Mouse (Mus musculus) testis, postnatal 14 days (tissue): ENCODE measurements around the gene Plekhh3.
"Not testable (repeated sequence)": the region's sequence is repeated elsewhere in the genome, so short reads cannot be mapped to it uniquely, and the experiment has no call there.

Experiments used
- DNase-seq: peaks from one replicate; pipeline ENCODE4 v3.0.0; 2021; ENCODE audit warnings: low spot score

Plekhh3 gene

GRCm38 (mm10) chr11:101170354-101170810 is 769 bp downstream of the Plekhh3 start, which contains the start of gene Cntnap1:
Gene Cntnap1 (plus strand): TSS chr11:101170523.
- peak; percentile 54 for DNase-seq

DNA sequence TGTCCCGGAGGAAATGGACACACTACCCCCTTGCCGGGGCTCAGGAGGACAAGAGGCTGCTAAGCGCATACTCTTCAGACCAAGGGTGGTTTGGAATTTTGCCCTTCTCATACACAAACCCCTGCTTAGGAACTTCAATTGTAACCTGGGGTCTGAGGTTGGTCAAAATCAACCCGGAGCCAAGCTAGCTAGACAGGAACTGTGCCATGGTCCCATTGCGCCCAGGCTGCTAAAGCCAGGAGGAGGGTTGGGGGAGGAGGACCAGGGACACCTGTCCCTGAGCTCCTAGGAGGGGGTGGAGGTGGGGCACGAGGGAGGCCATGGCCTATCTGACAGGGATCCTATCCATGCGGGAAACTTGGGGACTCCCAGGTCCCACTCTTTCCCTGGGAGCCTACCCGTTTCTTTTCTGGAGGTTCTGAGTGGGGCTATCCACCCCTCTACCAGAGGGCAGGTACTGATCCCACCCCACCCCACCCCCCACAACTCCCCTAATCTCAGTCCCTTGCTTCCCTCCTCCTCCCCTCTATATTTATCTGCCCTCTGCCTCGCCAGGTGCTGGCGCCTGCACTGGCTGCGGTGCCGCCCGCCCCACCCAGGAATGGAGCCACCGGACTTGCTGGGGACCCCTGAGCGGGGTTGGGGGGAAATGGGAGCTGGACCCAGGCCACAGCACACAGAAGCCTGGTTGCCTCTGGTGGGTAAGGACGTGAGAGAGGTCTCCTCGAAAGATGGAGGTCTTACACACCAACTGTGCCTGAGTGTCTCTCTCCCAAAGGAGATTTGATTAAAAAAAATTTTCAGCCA is 1.6 kb downstream of the Plekhh3 start:
- no peak for DNase-seq

GRCm38 (mm10) chr11:101168301-101168980 is 2.7 kb downstream of the Plekhh3 start:
- no peak for DNase-seq

- no peak for DNase-seq
Measured at GRCm38 (mm10) chr11:101167963-101168300, 3.2 kb downstream of the Plekhh3 start.

GRCm38 (mm10) chr11:101167211-101167962 is 3.8 kb downstream of the Plekhh3 start:
- DNase-seq = no peak

DNA sequence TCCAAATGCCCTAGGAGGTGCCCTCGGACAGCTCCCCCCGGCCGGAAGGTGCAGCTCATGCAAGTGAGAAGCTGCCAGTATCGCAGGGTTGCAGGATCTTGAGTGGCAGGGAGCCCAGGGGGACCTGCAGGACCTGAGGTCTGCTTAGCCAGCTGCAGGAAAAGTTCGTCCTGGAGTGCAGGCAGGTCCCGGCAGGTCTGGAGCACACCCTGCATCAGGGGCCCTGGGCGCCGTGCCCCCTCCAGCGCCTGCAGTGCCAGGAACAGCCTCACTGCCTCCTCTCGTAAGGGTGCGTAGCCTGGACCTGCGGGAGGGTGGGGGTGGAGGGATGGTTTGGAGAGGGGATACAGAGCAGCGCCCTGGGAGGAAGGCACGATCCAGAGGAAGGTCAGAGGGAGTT is 4.8 kb downstream of the Plekhh3 start:
- DNase-seq = no peak

GRCm38 (mm10) chr11:101164677-101165580 is 6.2 kb downstream of the Plekhh3 start:
- DNase-seq = no peak

DNA sequence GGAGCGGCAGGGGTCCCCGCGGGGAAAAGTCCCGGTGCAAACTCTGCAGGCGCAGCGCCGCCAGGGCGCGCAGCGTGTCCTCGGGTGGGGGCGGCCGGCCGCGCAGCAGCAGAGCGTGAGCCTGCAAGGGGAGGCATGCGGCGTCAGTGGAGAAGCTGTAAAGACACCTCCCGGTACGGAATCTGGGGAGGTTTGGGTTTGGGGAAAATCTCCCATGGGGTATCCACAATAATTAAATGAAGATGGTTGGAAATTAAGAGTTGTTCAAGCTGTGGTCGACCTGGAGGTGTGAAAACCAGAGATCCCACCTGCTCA is 6.8 kb downstream of the Plekhh3 start:
- DNase-seq = no peak

GRCm38 (mm10) chr11:101163476-101164350 is 7.4 kb downstream of the Plekhh3 start:
- DNase-seq = no peak

DNA sequence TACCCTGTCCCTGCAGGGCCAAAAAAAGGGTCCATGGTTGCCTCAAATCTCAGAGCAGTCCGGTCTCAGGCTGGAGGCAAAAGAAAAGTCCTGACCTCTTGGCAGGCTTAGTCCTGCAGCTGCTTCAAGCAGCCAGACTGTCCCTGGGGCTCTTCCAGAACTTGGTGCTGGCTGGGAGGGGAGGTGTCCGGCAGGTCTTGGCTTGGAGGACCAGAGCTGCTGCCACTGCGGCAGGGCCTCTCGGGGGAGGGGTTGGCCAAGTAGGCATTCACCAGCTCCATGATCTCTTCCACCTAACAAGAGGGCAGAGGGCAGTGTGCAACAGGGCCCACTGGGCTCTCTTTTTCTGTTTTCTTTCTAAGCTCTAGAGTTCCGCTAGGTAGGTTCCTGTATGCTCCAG is 8.4 kb downstream of the Plekhh3 start:
- peak; percentile 73 for DNase-seq

- DNase-seq = no peak
Measured at GRCm38 (mm10) chr11:101162301-101162700, 8.8 kb downstream of the Plekhh3 start.

DNA sequence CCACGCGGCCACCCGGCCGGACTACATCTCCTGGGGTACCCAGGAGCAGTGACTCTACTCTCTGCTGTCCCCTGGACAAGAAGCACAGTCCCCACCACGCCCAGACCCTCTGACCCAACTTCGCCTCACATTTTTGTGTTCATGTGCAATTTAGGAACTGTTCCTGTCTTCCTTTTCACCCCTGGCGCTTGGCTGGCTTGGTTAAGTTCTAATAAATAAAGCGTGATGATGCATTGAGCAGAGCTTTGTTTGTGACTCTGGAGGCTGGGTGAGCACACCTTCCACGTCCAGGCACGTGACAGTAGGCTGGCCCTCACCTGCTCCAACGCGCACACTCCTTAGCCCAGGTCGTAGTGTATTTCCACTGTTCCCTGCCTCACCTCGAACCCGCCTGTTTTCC is 9.6 kb downstream of the Plekhh3 start:
- DNase-seq = no peak

DNA sequence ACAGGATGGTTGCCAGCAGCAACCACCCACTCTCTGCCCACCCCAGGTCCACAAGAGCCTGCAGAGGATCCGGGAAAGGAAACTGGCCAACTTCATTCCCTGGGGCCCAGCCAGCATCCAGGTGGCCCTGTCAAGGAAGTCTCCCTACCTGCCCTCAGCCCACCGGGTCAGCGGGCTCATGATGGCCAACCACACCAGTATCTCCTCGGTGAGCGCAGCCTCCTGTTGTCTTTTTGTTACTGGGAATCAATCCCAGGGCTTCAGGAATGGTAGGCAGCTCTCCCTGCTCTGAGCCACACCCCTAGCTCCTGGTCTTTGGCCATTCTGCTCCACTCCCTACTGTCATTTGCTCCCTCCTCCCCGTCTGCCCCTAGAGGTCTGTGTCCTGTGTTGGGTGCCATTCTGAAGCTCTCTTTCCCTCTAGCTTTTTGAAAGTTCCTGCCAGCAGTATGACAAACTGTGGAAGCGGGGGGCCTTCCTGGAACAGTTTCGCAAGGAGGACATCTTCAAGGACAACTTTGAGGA is 10.1 kb downstream of the Plekhh3 start:
- DNase-seq = not testable (repeated sequence)

DNA sequence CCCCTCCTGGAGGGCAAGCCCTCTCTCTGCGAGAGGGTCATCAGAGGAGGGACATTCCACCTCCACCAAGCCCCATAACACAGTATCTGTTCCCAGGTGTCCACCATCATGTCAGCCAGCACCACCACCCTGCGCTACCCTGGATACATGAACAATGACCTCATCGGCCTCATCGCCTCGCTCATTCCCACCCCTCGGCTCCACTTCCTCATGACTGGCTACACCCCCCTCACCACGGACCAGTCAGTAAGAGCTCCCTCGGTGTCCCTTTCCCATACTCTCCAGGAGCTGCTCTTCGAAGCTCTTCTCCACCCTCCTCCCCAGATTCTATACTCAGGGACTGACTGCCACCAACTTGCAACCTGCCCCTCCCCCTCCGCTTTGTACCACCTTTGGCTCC is 11.0 kb downstream of the Plekhh3 start:
- not testable (repeated sequence) for DNase-seq

GRCm38 (mm10) chr11:101155728-101156371 is 15.3 kb downstream of the Plekhh3 start, which contains the start of gene Tubg2:
Gene Tubg2 (plus strand): TSS chr11:101155907.
- no peak for DNase-seq

DNA sequence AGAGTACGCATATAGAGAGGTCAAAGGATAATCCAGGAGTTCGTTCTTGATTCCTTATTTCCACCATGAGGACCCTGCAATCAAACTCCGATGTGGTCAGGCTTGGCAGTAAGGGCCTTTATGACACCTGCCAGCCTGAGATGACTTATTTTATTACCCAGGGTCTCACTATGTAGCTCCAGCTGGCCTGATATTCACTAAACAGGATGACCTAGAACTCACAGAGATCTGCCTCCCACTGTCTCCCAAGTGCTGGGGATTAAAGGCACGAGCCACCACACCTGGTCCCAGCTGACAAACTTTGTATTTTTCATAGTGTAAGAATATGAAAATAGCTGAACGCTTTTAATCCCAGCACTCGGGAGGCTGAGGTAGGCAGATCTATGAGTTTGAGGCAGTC is 16.0 kb downstream of the Plekhh3 start:
- DNase-seq = no peak

GRCm38 (mm10) chr11:101154648-101155047 is 16.5 kb downstream of the Plekhh3 start:
- DNase-seq = no peak

GRCm38 (mm10) chr11:101152825-101153224 is 18.3 kb downstream of the Plekhh3 start:
- no peak for DNase-seq

- no peak for DNase-seq
Measured at GRCm38 (mm10) chr11:101151063-101151462, 20.1 kb downstream of the Plekhh3 start.
